Mouse (Mus musculus) olfactory bulb, adult 2 months (tissue): ENCODE results near the gene Rreb1.

Source experiments
- CTCF ChIP-seq: fragments of 200-500 bp; IDR thresholded peaks from 2 replicates; pipeline ENCODE4 v1.5.1; 2012; ENCODE audit warnings: low read depth, mild to moderate bottlenecking, low read length, moderate library complexity; ENCODE audit not compliant: insufficient read depth
- POLR2A ChIP-seq: fragments of 200-500 bp; IDR thresholded peaks from 2 replicates; pipeline ENCODE4 v1.6.1; 2012; ENCODE audit warnings: mild to moderate bottlenecking, low read depth, low read length, moderate library complexity; ENCODE audit not compliant: insufficient read depth

DNA sequence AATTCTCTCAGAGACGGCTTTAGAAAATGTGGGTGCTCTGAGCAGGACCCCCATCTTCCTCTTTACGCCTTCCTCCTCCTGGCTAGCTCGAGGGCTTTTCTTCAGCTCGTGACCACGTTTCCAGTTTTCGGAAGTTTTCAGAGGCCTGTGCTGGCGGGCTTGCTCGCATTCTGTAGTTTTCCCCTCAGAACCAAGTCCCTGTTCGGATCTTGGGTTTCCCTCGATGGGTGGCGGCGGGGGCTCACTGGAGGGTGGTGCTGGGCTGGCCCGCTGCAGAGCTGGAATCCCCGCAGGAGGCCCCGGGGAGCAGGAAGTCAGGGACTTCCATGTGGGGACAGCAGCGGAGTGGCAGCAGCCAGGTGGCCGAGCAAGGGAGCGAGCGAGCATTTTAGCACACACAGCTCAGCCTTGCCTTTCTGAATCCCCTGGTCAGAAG lies 79.9 kb downstream of the Rreb1 start:
- TF ChIP-seq POLR2A, result no peak; the same call in 1 of the 2 replicates
- TF ChIP-seq CTCF, result no peak
